Mouse (Mus musculus) heart, adult 8-10 months (tissue): ENCODE results near the gene Eif2ak4. TPM values are rescaled to one million over a fixed set of nuclear protein-coding genes. Genes with fewer than 3 reads are reported as not detected.

Source experiments
- DNase-seq: peaks from one replicate; pipeline ENCODE4 v3.0.0; 2022; ENCODE audit warnings: low spot score
- total RNA-seq, 4 experiments: library from RNA; stranded (reverse); gene quantifications; 2 replicates each; pipeline ENCODE4 v1.2.4; 2022

Eif2ak4 gene
- total RNA-seq, 4 experiments from 2014 or later: 4.7 to 6.0 (median 5.6) TPM

- DNase-seq: no peak
Measured at GRCm38 (mm10) chr2:118463480-118463879, 75.1 kb downstream of the Eif2ak4 start.

GRCm38 (mm10) chr2:118464450-118464849 lies 76.0 kb downstream of the Eif2ak4 start:
- DNase-seq: no peak

GRCm38 (mm10) chr2:118465894-118466293 lies 77.5 kb downstream of the Eif2ak4 start:
- peak; percentile 42 for DNase-seq

- no peak for DNase-seq
Measured at GRCm38 (mm10) chr2:118466601-118467000, 78.2 kb downstream of the Eif2ak4 start.

- DNase-seq: no peak
Measured at GRCm38 (mm10) chr2:118468354-118468753, 79.9 kb downstream of the Eif2ak4 start.

- no peak for DNase-seq
Measured at GRCm38 (mm10) chr2:118478833-118479549, 90.6 kb downstream of the Eif2ak4 start.

- peak; percentile 91 for DNase-seq
Measured at GRCm38 (mm10) chr2:118479550-118479909, 91.1 kb downstream of the Eif2ak4 start, which contains the start of gene Srp14. Gene Srp14 (minus strand): TSS chr2:118479711.

- DNase-seq: no peak
Measured at GRCm38 (mm10) chr2:118480886-118481285, 92.5 kb downstream of the Eif2ak4 start.

- DNase-seq: no peak
Measured at GRCm38 (mm10) chr2:118483032-118483431, 94.6 kb downstream of the Eif2ak4 start.

- no peak for DNase-seq
Measured at GRCm38 (mm10) chr2:118484386-118484898, 96.0 kb downstream of the Eif2ak4 start.

- DNase-seq: no peak
Measured at GRCm38 (mm10) chr2:118485415-118485814, 97.0 kb downstream of the Eif2ak4 start.

GRCm38 (mm10) chr2:118486933-118487332 lies 98.5 kb downstream of the Eif2ak4 start:
- peak; percentile 83 for DNase-seq

- no peak for DNase-seq
Measured at GRCm38 (mm10) chr2:118487806-118488205, 99.4 kb downstream of the Eif2ak4 start.

- DNase-seq: peak; percentile 73
Measured at GRCm38 (mm10) chr2:118490241-118491091, 102.0 kb downstream of the Eif2ak4 start.

- peak; percentile 32 for DNase-seq
Measured at GRCm38 (mm10) chr2:118491281-118491731, 102.9 kb downstream of the Eif2ak4 start.

GRCm38 (mm10) chr2:118491741-118492395 lies 103.5 kb downstream of the Eif2ak4 start:
- no peak for DNase-seq

- DNase-seq: no peak
Measured at GRCm38 (mm10) chr2:118495024-118495423, 106.6 kb downstream of the Eif2ak4 start.

GRCm38 (mm10) chr2:118497890-118498289 lies 109.5 kb downstream of the Eif2ak4 start:
- no peak for DNase-seq

GRCm38 (mm10) chr2:118498476-118498875 lies 110.1 kb downstream of the Eif2ak4 start:
- DNase-seq: no peak

- peak; percentile 61 for DNase-seq
Measured at GRCm38 (mm10) chr2:118499135-118499961, 110.9 kb downstream of the Eif2ak4 start.

GRCm38 (mm10) chr2:118500191-118500590 lies 111.8 kb downstream of the Eif2ak4 start:
- no peak for DNase-seq
